Mouse (Mus musculus) right cerebral cortex, postnatal 10 days (tissue): Measurements from ENCODE around the gene Stx8.

ENCODE experiments used
- DNase-seq, 2 experiments: peaks; one replicate each; pipeline ENCODE4 v3.0.0; 2021; ENCODE audit warnings: low spot score in 2 of 2

Gene Stx8

DNA sequence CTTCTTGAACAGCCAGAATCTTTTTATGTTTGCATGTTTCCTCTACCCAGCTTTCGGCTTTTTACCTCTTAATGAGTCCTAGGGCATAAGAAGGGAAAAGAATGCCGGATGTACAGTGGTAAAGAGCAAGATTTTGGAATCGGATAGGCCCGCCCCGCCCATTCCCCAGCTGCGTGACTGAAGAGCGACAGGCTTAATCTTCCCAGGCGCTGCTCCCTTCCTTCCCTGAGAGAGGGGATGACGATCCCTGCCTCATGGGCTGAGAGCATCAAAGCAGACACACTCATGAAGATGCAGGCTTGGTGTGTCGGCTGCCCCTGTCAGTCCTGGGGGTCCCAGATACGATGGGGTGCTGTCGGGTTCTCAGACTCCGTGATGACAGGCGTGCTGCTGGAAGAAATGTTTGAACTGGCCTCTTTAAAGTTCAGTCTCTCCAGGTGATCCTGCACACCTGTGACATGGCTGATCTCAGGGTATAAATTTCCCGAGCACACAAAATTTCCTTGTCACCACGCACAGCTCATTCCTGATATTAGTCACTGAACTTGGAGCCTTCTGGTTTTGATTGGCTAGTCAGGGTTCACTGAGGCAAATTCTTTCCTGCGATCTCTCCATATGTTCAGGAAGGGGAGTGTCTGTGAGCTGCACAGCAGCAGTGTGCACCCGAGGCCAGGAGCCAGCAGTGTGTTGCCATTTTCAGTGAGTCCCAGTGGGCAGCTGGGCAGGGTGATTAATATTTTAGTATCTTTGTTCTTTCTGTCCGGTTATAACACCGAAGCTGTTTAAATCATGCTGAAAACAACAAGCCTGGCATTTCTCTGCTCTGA lies 70.4 kb downstream of the Stx8 start:
- no peak for DNase-seq

GRCm38 (mm10) chr11:68037093-68037492 lies 71.1 kb downstream of the Stx8 start:
- no peak for DNase-seq

- no peak for DNase-seq
These were observed 72.1 kb downstream of the Stx8 start for GRCm38 (mm10) chr11:68038101-68038500.

DNA sequence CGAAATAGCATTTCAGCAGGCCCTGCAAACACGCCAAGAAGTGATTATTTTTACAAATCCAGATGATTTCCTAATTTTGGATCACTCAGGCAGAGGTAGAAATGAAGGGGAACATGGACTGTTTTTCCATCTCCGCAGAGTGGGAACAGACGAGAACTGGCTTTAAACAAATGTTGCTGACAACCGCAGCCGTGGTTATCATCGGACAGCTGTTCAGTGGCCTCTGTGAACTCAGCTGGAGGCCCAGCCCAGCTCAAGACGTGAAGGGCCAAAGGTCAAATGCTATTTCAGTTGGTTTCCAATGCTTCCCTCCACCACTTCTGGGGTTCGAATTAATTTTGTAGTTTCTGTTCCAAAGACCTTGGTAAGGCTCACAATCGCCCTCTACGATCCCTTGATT lies 78.2 kb downstream of the Stx8 start:
- no peak for DNase-seq

GRCm38 (mm10) chr11:68046916-68047315 lies 80.9 kb downstream of the Stx8 start:
- DNase-seq, result no peak

DNA sequence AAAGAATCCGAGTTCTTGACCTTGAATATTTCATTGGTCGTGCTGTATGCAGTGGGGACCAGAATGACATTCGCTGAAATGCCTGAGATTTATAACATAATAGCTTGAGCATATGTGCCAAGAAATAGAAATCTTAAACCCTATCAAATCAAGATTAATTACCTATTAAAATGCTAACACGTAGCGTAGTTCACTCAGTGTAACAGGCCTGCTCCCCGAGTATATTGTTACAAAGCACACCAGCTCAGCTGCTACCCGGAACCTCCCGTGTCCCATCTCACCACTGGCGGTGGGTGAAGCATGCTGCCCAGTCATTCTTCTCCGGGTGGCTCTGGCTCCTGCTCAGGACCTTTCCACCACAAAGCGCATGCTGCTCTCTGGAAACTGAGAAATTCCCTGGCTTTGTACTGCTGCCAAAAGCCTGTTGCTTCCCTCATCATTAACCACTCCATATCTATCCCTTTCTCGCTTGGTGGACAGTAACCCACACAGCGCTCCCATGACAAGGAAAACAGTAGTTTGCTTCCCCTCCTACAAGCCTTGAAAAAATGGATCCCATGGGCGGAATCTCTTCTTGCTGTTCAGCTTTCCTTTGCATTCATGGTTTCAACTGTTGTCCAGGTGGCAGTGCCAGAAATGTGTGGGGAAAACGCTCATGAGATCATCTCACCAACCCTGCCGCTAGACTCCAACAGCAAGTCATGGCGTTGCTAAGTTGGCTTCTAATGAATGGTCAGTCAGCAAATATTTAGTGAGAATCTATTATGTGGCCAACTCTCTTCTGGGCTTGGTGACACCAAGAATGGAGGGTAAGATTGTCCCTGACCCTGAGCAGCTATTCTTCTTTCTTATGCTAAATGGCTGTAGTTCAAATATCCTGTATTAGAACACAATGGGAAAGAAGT lies 83.5 kb downstream of the Stx8 start:
- no peak for DNase-seq

- no peak for DNase-seq
These were observed 84.7 kb downstream of the Stx8 start for GRCm38 (mm10) chr11:68050725-68051124.

GRCm38 (mm10) chr11:68051305-68051704 lies 85.3 kb downstream of the Stx8 start:
- DNase-seq, result no peak

DNA sequence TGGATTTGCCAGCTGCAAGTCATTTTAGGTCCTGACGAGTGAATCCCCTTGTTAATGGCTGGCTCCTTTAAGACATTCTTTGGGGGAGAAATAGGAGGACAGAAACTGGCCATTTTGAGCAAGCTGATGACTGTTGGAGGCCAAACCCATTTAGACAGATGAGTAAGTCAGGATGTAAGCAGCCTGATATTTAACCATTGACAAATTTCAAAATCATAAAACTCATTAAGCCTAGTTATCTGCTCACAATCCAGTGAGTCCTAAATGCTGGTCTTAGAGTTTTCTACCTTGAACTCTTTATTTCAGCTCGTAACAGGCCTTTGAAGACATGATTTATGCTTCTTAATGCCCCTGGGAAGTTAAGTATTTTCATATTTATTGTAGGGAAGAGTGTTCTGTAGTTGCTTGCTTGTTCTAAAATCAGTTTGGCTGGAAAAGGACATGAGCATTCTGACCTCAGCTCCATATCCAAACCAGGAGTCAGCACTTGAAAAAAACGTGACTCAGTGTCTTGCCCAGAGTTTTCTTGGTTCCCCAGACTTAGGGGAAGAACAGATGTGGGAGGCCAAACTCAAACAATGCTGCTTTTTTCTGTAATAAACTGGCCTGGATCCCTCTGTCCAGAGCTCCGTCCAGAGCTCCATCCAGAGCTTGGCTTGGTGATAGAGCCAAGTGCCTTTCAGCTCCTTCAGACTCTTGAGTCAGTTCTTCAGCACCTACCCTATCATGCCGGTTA lies 92.6 kb downstream of the Stx8 start:
- no peak for DNase-seq

GRCm38 (mm10) chr11:68060651-68061050 lies 94.7 kb downstream of the Stx8 start:
- no peak for DNase-seq

DNA sequence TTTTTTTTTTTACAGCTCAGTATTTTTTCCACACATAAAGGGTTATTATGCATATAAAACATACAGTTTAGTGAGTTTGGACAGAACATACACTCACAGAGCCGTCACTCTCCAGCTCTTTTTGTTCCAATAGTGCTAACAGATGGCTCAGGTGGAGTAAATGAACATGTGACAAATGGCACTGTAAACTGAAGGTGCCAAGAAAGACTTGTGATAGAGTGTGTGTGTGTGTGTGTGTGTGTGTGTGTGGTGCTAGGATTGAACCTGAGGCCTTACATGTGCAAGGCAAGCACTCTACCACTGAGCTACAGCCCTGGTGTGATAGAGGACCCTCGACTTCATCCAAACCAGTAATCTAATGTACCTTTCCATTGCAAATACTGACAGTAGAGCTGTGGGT lies 96.1 kb downstream of the Stx8 start:
- DNase-seq, result no peak

GRCm38 (mm10) chr11:68067806-68068205 lies 101.8 kb downstream of the Stx8 start:
- DNase-seq, result no peak

GRCm38 (mm10) chr11:68070086-68070485 lies 104.1 kb downstream of the Stx8 start:
- no peak for DNase-seq

DNA sequence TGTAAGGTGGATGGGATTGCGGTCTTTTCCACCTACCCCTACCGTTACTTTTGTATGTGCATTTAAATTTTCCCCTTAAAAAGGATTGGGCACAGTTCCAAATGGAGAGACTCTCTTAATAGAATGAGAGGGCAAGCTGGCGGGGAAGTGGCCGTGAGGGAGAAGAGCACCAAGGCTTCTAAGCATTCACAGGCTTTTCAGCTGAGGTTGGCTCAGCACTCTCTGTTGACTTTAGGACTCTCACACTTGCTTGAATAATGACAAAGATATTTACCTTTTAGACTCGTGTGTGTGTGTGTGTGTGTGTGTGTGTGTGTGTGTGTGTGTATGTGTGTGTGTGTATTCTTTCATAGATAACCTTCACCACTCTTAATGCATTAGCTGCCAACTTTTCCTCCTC lies 105.8 kb downstream of the Stx8 start:
- no peak for DNase-seq

- DNase-seq, result no peak
These were observed 106.7 kb downstream of the Stx8 start for GRCm38 (mm10) chr11:68072597-68073210.

DNA sequence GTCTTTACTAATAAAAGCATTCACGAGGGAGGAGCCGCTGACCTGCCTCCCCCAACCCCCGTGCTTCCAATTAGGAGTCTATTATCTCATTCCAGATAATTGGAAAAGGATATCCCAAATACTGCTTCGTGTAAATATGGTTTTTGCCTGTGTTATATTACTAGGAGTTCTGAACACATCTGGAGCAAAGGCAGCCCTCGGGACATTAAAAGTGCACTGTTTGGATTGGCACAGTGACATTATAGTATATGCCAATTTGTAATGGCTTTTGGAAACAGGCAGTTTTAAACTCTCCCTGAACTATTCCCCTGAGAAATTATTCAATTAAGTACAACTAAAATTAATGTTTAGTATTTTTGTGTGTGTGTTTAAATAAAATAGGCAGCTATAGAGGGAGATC lies 108.7 kb downstream of the Stx8 start:
- DNase-seq, result no peak

DNA sequence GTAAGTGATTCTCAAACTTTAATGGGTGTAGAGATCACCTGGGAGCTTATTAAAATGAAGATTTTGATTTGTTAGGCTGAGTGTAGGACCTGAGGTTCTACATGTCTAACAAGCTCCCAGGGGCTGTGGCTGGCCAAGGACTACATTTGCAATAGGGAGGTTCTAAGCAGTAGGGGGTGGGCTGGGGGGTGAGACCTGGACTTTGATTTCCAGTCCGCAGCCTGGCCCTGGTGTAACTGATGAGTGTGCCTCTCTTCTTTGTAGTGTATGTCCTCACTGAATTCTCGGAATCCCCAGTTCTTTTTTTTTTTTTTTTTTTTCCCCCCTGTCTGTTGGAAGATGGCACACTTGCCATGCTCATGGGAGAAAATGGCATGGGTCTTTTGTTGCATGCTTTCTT lies 109.3 kb downstream of the Stx8 start:
- DNase-seq, result no peak

- no peak for DNase-seq
These were observed 113.8 kb downstream of the Stx8 start for GRCm38 (mm10) chr11:68079756-68080155.

DNA sequence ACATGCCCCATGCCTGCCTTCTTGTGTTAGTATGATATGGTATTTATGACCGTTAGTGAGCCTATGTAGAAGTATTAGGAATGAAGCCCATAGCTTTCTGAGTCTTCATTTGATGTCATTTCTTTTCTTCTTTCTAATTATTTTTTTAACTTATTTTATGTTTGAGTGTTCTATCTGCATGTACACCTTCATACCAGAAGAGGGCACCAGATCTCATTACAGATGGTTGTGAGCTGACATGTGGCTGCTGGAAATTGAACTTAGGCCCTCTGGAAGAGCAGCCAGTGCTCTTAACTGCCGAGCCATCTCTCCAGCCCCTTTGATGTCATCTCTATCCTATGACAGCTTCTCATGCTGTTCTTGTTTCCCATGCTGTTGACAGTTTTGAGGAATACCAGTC lies 115.0 kb downstream of the Stx8 start:
- no peak for DNase-seq

DNA sequence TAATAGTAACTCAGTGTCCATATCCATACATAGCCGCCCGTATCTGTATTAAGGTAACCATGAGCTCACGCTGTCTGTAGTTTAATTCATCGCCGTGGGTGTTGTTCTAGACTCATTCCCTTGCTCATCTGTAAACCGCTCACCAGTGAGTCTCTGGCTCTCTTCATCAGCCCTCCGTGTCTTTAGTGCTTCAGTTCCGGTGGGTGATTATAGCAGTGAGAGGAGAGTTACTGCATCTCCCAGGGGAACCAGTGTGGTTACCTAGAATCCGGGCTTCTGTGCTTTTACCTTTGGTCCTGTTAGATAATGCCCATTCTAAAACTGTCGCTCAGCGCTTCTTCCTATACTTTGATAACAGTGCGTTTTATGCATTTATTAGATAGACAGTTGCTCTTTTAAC lies 116.8 kb downstream of the Stx8 start:
- no peak for DNase-seq

- no peak for DNase-seq
These were observed 117.6 kb downstream of the Stx8 start for GRCm38 (mm10) chr11:68083562-68083961.

DNA sequence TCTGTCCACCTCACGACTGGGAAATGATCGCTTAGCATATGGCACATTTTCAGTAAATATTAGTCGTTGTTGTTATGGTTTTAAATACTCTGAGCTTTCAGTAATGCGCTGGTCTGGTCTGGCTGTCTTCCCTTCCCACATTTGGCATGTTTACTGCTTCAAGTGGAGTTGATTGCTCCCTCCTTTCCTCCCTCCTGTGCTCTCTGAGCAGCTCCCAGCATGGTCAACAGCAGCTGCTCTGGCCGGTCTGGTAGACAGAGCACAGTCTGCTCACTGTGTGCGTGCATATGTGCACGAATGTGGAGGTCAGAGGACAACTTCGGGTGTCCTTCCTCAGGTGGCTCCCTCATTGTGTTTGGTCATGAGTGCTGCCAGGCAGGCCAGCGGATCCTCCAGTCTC lies 120.2 kb downstream of the Stx8 start:
- no peak for DNase-seq
